Mouse (Mus musculus) liver, adult 2 months (tissue): ENCODE measurements at regions not wholly inside any gene's neighbourhood (a gene's known extent, or its start where the extent isn't known, plus 50 kb on each side); places are given as distances from the start of the nearest gene placed in this dataset.

Experiments used
- CTCF ChIP-seq: fragments of 200-500 bp; IDR thresholded peaks from 2 replicates; pipeline ENCODE4 v1.5.1; 2011; ENCODE audit warnings: low read depth, low read length, control low read depth
- POLR2A ChIP-seq: fragments of 200-500 bp; IDR thresholded peaks from 2 replicates; pipeline ENCODE4 v1.6.1; 2011; ENCODE audit warnings: low read length, control low read depth; ENCODE audit not compliant: insufficient read depth; ENCODE audit errors: extremely low read depth

DNA sequence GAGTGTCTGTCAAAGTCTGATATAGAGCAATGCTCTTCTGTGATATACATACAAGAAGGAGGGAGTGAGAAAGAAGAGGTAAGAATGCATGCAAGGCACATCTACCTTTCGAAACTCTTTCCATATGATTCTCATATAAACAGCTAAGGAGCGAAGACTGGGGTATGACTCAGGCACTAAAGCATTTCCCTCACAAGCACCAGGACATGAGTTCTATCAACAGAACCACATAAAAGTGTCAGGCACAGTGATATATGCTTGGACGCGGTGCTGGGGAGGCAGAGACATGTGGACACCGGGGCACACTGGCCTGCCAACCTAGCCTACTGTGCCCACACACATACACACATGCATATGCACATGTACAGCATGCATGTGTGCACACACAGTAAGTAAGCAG is 391.3 kb downstream of the Mtx2 start:
- TF ChIP-seq POLR2A (no peak), CTCF (no peak)
